Mouse (Mus musculus): ENCODE results near the gene Sdccag8. TPM values are rescaled to one million over a fixed set of nuclear protein-coding genes. Genes with fewer than 3 reads are reported as not detected.

Sdccag8 gene
- polyA plus RNA-seq, 1 experiment from 2014 or later: 8.6 TPM

DNA sequence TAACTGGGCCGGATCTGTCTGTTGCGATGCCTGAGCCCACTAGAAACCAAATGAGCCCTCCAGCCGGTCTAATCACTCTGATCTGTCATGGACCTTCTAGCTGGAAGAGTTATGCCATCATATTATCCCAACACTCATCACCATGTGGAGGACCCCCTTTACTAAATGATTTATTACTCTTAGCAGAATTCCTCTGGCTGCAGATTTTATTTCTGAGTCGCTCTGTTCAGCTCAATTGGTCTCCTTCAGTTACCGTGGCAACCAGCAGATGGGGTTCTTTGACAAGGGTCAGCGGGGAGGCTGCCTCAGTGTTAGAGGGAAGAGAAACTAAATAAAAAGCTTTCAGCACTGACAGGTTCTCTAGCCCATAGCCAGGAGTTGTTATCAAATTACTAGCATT is 184.6 kb downstream of the Sdccag8 start:
- no peaks in the 10 kb centered on the region for H3K9me3 ChIP-seq (replicated peaks)
- H3K27me3 ChIP-seq: no peaks in the 10 kb centered on the region
- H3K9ac ChIP-seq: no peak overlapping the region
- no peak overlapping the region for H3K4me2 ChIP-seq
- peaks cover 12% of the 10 kb centered on the region for H3K4me1 ChIP-seq (replicated peaks)
- H3K4me3 ChIP-seq: no peak overlapping the region
- 62% methylated on average over 6 of the region's 6 CpGs for WGBS
- no peak overlapping the region for H3K27ac ChIP-seq
- no peaks in the 10 kb centered on the region for H3K36me3 ChIP-seq
- ATAC-seq (replicated peaks; ENCODE audit: insufficient number of reproducible peaks, insufficient read depth, low FRiP score, low read depth): no peak

DNA sequence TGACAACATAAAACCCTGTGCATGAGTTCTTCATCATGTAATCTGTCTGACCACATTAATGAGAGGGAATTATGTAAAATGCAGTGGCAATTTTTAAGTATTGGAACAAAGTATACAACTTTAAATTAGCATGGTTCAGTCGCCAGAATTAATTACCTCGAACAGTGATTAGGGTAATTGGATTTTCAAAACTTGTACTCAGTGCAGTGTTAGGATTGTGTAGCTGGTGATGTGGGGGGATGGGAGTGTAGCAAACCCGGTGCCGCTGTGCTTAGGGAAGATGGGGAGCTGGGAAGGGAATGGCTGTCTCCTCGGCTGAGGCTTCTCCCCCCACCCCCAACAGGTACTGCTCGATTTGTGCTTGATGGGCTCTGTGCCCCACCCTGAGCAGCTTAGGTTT is 188.5 kb downstream of the Sdccag8 start:
- no peaks in the 10 kb centered on the region for H3K9me3 ChIP-seq (replicated peaks)
- no peaks in the 10 kb centered on the region for H3K36me3 ChIP-seq
- no peak overlapping the region for H3K4me2 ChIP-seq
- no peak overlapping the region for H3K27ac ChIP-seq
- ATAC-seq (replicated peaks; ENCODE audit: insufficient number of reproducible peaks, insufficient read depth, low FRiP score, low read depth): no peak
- no peaks in the 10 kb centered on the region for H3K27me3 ChIP-seq
- H3K4me1 ChIP-seq (replicated peaks): peaks cover under 1% of the 10 kb centered on the region; the same call in 1 of the 2 replicates
- no peak overlapping the region for H3K4me3 ChIP-seq
- no peak overlapping the region for H3K9ac ChIP-seq
- 65% methylated on average over 6 of the region's 6 CpGs for WGBS

DNA sequence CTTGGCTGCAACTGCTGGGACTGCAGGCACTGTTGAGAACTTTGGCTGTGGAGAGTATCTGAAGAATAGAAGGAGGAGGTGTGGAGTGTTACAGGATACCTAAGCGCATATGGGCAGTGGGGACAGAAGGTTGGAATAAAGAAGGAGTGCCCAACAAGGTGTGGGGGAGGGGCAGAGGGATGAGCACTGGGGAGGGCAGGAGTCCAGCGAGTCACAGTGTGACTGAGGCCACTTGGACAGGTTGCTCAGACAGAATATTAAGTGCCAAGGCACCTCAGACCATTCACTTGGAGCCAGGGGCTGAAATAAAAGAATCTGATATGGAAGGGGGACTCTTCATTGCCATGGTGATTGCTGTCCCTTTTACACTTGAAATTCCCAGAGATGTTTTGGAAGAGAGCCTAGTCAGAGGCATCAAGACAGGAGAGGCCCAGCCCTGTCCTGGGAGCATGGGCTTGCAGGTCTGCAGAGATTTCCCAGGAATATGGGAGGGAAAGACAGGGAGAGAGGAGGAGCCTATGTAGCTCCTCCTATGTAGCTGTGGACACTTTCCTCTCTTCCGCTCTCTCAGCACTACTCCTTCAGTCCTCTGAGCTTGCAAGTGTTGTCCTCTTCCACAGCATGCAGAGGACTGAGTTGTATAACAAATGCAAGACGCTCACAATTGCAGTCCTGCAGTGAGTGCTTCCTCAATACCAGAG is 189.7 kb downstream of the Sdccag8 start:
- no peaks in the 10 kb centered on the region for H3K36me3 ChIP-seq
- no peaks in the 10 kb centered on the region for H3K27me3 ChIP-seq
- no peaks in the 10 kb centered on the region; the same call in 1 of the 2 replicates for H3K4me1 ChIP-seq (replicated peaks)
- H3K27ac ChIP-seq: no peak overlapping the region
- no peak overlapping the region for H3K4me2 ChIP-seq
- ATAC-seq (replicated peaks; ENCODE audit: insufficient number of reproducible peaks, insufficient read depth, low FRiP score, low read depth): no peak
- H3K9ac ChIP-seq: no peak overlapping the region
- no peaks in the 10 kb centered on the region for H3K9me3 ChIP-seq (replicated peaks)
- no peak overlapping the region for H3K4me3 ChIP-seq
- 69% methylated on average over 4 of the region's 4 CpGs for WGBS

DNA sequence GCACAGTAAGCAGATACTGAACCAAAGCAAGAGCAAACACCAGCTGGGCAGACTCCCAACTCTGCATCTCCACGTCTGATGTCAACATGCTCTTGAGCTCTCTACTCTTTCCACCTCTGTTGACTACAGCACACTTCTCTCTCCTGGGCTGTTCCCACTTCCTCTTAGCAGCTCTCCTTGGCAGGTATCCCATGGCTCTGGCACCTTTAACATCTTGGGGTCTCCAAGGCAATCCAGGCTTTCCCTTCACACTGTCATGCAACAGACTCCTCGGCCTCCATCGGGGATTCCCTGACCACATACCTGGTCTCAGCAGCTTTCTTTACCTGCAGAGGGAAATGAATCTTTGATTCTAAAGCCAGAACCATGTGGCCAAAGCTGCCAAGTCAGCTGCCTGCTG is 192.9 kb downstream of the Sdccag8 start:
- no peak overlapping the region for H3K9ac ChIP-seq
- no peak overlapping the region for H3K27ac ChIP-seq
- no peaks in the 10 kb centered on the region for H3K27me3 ChIP-seq
- H3K4me2 ChIP-seq: no peak overlapping the region
- WGBS: 75% methylated on average over 3 of the region's 3 CpGs
- H3K4me3 ChIP-seq: no peak overlapping the region
- no peaks in the 10 kb centered on the region for H3K9me3 ChIP-seq (replicated peaks)
- no peaks in the 10 kb centered on the region for H3K36me3 ChIP-seq
- peaks cover 9% of the 10 kb centered on the region for H3K4me1 ChIP-seq (replicated peaks)
- no peak for ATAC-seq (replicated peaks; ENCODE audit: insufficient number of reproducible peaks, insufficient read depth, low FRiP score, low read depth)

DNA sequence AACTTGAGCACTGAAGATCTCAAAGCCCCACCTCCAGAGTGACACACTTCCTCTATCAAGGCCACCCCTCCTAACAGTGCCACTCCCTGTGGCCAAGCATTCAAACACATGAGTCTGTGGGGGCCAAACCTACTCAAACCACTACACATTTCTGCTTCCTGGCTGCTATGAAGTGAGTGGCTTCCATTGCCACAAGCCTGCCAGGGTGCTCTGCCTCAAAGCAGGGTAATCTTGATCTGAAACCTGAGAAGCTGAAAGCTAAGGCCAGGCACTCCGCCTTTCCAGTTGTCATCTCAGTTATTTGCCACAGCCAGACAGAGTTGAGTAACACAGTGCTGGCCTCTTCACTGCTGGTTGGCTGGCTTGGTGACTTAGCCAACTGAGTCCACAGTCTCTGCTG is 194.3 kb downstream of the Sdccag8 start:
- ATAC-seq (replicated peaks; ENCODE audit: insufficient number of reproducible peaks, insufficient read depth, low FRiP score, low read depth): no peak
- Histone ChIP-seq H3K4me2 (no peak overlapping the region), H3K9ac (no peak overlapping the region), H3K27me3 (no peaks in the 10 kb centered on the region), H3K27ac (no peak overlapping the region), H3K36me3 (no peaks in the 10 kb centered on the region), H3K9me3 (replicated peaks) (no peaks in the 10 kb centered on the region), H3K4me1 (replicated peaks) (peaks cover 11% of the 10 kb centered on the region), H3K4me3 (no peak overlapping the region)
- 54% methylated on average over 1 of the region's 1 CpGs for WGBS

DNA sequence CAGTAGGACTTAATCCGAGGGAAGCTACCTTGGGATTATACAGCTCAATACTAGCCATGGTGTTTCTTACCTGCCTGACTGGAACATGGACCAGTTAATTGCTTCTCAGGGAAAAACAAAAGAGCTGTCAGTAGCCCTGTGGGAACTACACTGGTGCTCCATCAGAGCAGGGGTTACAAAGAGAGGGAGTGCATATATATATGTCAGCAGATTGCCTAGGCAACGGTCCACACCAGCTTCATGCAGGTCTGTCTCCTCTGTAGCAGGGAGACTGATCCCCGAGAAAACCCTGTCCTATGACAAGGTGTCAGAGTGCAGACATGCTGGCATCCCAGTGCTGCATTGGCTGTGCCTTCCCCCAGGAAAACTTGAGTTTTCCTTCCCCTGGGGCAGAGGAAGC is 195.6 kb downstream of the Sdccag8 start:
- H3K36me3 ChIP-seq: no peaks in the 10 kb centered on the region
- WGBS: 54% methylated on average over 3 of the region's 3 CpGs
- no peaks in the 10 kb centered on the region for H3K27me3 ChIP-seq

DNA sequence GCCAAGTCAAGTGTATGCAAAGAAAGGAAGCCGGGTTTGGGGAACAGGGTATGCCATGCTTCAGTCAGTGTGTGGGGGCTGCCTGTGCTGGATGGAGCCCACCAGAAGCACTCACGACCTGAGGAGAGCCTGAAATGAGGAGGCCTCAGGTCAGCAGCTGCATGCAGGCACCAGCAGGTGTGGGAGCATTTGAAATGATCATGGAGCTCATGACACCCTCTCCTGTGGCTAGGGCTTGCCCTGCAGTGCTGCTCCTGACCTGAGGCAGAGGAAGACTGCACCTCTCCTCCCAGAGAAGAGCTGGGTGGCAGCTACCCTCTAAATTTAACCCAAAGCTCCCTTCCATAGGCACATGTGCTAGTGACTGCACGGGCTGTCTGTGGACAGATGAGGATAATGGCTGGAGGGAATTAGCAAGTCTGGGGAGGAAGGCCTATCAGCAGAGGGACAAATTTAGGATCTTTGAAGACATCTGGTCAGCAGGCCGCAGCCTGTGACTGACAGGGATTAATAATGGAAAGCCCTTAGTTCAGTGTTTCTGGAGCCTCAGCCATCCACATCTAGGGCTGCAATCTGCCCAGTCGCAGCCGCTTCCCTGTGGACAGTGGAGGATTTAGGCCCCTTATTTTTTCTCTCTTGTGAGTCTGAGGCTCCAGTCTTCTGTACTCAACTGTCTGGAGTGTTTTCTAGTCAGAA is 196.3 kb downstream of the Sdccag8 start:
- Histone ChIP-seq H3K4me3 (no peak overlapping the region), H3K9ac (no peak overlapping the region), H3K4me1 (replicated peaks) (peaks cover 24% of the 10 kb centered on the region), H3K27ac (no peak overlapping the region), H3K9me3 (replicated peaks) (no peaks in the 10 kb centered on the region), H3K36me3 (no peaks in the 10 kb centered on the region), H3K27me3 (no peaks in the 10 kb centered on the region), H3K4me2 (no peak overlapping the region)
- 57% methylated on average over 6 of the region's 6 CpGs for WGBS
- ATAC-seq (replicated peaks; ENCODE audit: insufficient number of reproducible peaks, insufficient read depth, low FRiP score, low read depth): no peak

More for the DNA sequence above, 195.6 kb downstream of the Sdccag8 start:
- no peak for ATAC-seq (replicated peaks; ENCODE audit: insufficient number of reproducible peaks, insufficient read depth, low FRiP score, low read depth)
- H3K9me3 ChIP-seq (replicated peaks): no peaks in the 10 kb centered on the region
- H3K9ac ChIP-seq: no peak overlapping the region
- H3K27ac ChIP-seq: no peak overlapping the region
- H3K4me2 ChIP-seq: no peak overlapping the region
- peaks cover 23% of the 10 kb centered on the region for H3K4me1 ChIP-seq (replicated peaks)
- no peak overlapping the region for H3K4me3 ChIP-seq

DNA sequence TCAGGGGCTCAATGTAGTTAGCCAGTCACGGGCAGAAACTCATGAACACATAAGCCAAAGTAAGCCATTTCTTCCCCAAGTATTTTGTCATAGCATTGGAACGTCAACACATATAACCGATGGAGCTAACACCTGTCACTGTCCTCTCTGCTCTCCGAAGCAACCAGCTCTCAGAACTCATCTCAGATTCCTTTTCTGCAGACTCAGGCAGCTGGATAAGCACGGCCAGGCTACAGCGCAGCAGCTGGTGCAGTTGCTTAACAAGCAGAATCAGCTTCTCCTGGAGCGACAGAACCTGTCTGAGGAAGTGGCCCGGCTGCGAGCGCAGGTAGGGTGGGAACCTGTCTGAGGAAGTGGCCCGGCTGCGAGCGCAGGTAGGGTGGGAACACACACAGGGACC is 197.2 kb downstream of the Sdccag8 start:
- H3K4me1 ChIP-seq (replicated peaks): peaks cover 24% of the 10 kb centered on the region
- no peaks in the 10 kb centered on the region for H3K36me3 ChIP-seq
- no peak for ATAC-seq (replicated peaks; ENCODE audit: insufficient number of reproducible peaks, insufficient read depth, low FRiP score, low read depth)
- H3K27ac ChIP-seq: no peak overlapping the region
- H3K4me2 ChIP-seq: no peak overlapping the region
- H3K4me3 ChIP-seq: no peak overlapping the region
- H3K9me3 ChIP-seq (replicated peaks): no peaks in the 10 kb centered on the region
- 74% methylated on average over 13 of the region's 13 CpGs for WGBS
- no peak overlapping the region for H3K9ac ChIP-seq
- no peaks in the 10 kb centered on the region for H3K27me3 ChIP-seq

DNA sequence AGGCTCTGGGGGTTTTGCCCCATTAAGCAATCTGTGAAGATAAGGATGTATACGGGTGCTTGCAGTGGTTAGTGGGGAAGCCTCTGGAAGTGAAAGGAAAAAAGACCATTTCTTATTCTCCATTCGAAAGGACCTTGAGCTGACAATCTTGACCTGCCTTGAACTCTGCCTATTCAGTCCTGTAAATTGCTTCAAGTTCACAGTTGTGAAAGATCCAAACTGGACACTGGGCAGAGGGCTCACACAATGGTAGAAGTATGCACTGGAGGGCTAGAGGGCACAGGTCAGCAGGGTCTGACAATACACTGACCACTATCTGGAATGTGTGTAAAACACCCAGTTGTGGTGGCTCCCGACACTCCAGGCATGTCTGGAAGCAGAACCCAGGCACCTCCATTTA is 198.3 kb downstream of the Sdccag8 start:
- Histone ChIP-seq H3K27ac (no peak overlapping the region), H3K4me3 (no peak overlapping the region), H3K4me1 (replicated peaks) (peaks cover 24% of the 10 kb centered on the region), H3K27me3 (no peaks in the 10 kb centered on the region), H3K4me2 (no peak overlapping the region), H3K9ac (no peak overlapping the region), H3K36me3 (no peaks in the 10 kb centered on the region), H3K9me3 (replicated peaks) (no peaks in the 10 kb centered on the region)
- 81% methylated on average over 3 of the region's 3 CpGs for WGBS
- no peak for ATAC-seq (replicated peaks; ENCODE audit: insufficient number of reproducible peaks, insufficient read depth, low FRiP score, low read depth)

DNA sequence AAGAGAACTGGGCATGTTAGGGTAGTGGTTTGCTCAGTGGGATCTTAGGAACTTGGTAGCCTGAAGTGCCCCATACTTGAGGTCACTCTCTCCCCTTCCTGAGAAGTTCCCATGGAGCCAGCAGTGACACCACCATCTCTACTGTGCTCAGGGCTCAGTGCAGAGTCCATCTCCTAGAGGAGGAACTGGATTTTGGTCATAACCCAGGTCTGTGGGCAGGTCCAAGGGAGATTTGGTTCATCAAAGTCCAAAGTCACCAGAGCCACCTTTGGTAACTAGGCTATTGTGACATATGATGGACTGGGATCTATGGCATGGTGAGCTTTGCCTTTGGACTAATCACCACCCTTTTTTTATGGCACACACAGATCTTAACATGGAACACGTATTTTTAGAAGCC is 198.9 kb downstream of the Sdccag8 start:
- no peak overlapping the region for H3K9ac ChIP-seq
- peaks cover 24% of the 10 kb centered on the region for H3K4me1 ChIP-seq (replicated peaks)
- WGBS: 70% methylated on average over 1 of the region's 1 CpGs
- ATAC-seq (replicated peaks; ENCODE audit: insufficient number of reproducible peaks, insufficient read depth, low FRiP score, low read depth): no peak
- no peak overlapping the region for H3K27ac ChIP-seq
- H3K27me3 ChIP-seq: no peaks in the 10 kb centered on the region
- H3K9me3 ChIP-seq (replicated peaks): no peaks in the 10 kb centered on the region
- H3K4me3 ChIP-seq: no peak overlapping the region
- H3K36me3 ChIP-seq: no peaks in the 10 kb centered on the region
- H3K4me2 ChIP-seq: no peak overlapping the region

DNA sequence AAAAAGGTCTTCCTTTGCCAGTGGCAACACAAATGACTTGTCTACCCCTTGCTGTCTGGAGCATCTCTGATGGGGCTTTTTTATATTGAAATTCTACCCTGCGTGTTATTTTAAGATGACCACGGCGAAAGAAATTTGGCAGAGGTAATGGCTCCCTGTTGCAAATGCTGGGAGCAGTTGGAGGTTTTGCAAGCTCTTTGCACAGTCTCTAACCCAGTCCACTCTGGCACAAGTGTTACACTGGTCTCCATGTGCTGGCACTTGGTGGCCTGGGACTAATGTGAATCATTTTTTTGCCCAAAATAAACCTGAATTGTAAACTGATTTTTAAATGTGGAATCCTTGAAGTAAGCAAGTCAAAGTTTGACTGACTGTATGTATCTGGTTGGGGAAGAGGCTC is 199.3 kb downstream of the Sdccag8 start:
- Histone ChIP-seq H3K36me3 (no peaks in the 10 kb centered on the region), H3K4me1 (replicated peaks) (peaks cover 24% of the 10 kb centered on the region), H3K4me3 (no peak overlapping the region), H3K4me2 (no peak overlapping the region), H3K27ac (peak overlapping the region; percentile 52; the same call in 1 of the 2 replicates), H3K9me3 (replicated peaks) (no peaks in the 10 kb centered on the region), H3K27me3 (no peaks in the 10 kb centered on the region), H3K9ac (no peak overlapping the region)
- no peak for ATAC-seq (replicated peaks; ENCODE audit: insufficient number of reproducible peaks, insufficient read depth, low FRiP score, low read depth)
- WGBS: 71% methylated on average over 3 of the region's 3 CpGs

DNA sequence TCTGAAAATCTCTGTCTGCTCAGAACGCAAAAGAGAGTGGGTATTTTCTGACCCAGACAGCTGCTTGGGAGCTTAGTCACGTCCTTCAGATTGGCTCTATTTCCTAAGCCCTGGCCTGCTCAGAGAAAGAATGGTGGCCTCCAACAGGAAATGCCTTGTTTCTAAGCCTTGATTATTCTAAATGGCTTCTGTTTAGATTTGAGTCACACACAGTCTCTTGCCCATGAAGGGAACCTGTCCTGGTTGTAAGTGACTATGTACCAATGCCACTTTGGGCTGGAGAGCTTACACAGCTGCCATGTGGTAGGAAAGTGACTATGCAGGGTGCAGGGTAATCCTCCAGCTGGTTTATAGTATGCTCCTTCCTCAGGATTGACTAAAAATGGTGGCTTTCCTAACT is 199.9 kb downstream of the Sdccag8 start:
- 52% methylated on average over 2 of the region's 2 CpGs for WGBS
- Histone ChIP-seq H3K27ac (peak overlapping the region; percentile 52; the same call in 1 of the 2 replicates), H3K9me3 (replicated peaks) (no peaks in the 10 kb centered on the region), H3K4me3 (no peak overlapping the region), H3K4me1 (replicated peaks) (peaks cover 24% of the 10 kb centered on the region), H3K27me3 (no peaks in the 10 kb centered on the region), H3K36me3 (no peaks in the 10 kb centered on the region), H3K9ac (no peak overlapping the region), H3K4me2 (no peak overlapping the region)
- ATAC-seq (replicated peaks; ENCODE audit: insufficient number of reproducible peaks, insufficient read depth, low FRiP score, low read depth): no peak

Data from heart, embryonic 15.5 days (tissue).